Mouse (Mus musculus) R1 (cell line): Measurements from ENCODE around the gene Ndst2.

Experiments used
- DNase-seq: peaks from one replicate; pipeline ENCODE4 v3.0.0-alpha.2; 2018; ENCODE audit warnings: low read depth, low spot score

The Ndst2 gene

GRCm38 (mm10) chr14:20700362-20700761 is 34.0 kb downstream of the Ndst2 start:
- DNase-seq: no peak

- DNase-seq: no peak
Measured at GRCm38 (mm10) chr14:20698515-20698914, 35.8 kb downstream of the Ndst2 start.

- DNase-seq: peak; percentile 39
Measured at GRCm38 (mm10) chr14:20696986-20697385, 37.4 kb downstream of the Ndst2 start.

- peak; percentile 17 for DNase-seq
Measured at GRCm38 (mm10) chr14:20695761-20696520, 38.4 kb downstream of the Ndst2 start.

GRCm38 (mm10) chr14:20694884-20695760 is 39.2 kb downstream of the Ndst2 start, which contains the start of gene Fut11:
Fut11 (plus strand) TSS chr14:20694968.
- peak; percentile 88 for DNase-seq

- DNase-seq: peak; percentile 40
Measured at GRCm38 (mm10) chr14:20694185-20694883, 40.0 kb downstream of the Ndst2 start.

GRCm38 (mm10) chr14:20693589-20694101 is 40.7 kb downstream of the Ndst2 start:
- DNase-seq: no peak

- no peak for DNase-seq
Measured at GRCm38 (mm10) chr14:20691772-20692171, 42.6 kb downstream of the Ndst2 start.

- DNase-seq: no peak
Measured at GRCm38 (mm10) chr14:20689009-20689408, 45.4 kb downstream of the Ndst2 start.

- no peak for DNase-seq
Measured at GRCm38 (mm10) chr14:20686576-20686975, 47.8 kb downstream of the Ndst2 start.

GRCm38 (mm10) chr14:20682498-20682897 is 51.9 kb downstream of the Ndst2 start:
- peak; percentile 65 for DNase-seq

GRCm38 (mm10) chr14:20681742-20682141 is 52.6 kb downstream of the Ndst2 start:
- DNase-seq: no peak

- DNase-seq: no peak
Measured at GRCm38 (mm10) chr14:20677906-20678305, 56.5 kb downstream of the Ndst2 start.

- DNase-seq: peak; percentile 99
Measured at GRCm38 (mm10) chr14:20674064-20674833, 60.1 kb downstream of the Ndst2 start, which contains the start of gene Sec24c. Sec24c (plus strand) TSS chr14:20674308.

- no peak for DNase-seq
Measured at GRCm38 (mm10) chr14:20673735-20674063, 60.7 kb downstream of the Ndst2 start.
